Mouse (Mus musculus) megakaryocyte-erythroid progenitor cell, adult 5 weeks (primary cell): ENCODE results near the gene Acsl6. TPM values are rescaled to one million over a fixed set of nuclear protein-coding genes. Genes with fewer than 3 reads are reported as not detected.

Experiments
- polyA plus RNA-seq: library from polyadenylated mRNA; stranded (reverse); fragments of >175 nt; gene quantifications from 2 replicates; pipeline ENCODE4 v1.2.3, GENCODE M21; 2012

Acsl6 gene
- polyA plus RNA-seq: 0.44 and 2.4 TPM in 2 replicates

DNA sequence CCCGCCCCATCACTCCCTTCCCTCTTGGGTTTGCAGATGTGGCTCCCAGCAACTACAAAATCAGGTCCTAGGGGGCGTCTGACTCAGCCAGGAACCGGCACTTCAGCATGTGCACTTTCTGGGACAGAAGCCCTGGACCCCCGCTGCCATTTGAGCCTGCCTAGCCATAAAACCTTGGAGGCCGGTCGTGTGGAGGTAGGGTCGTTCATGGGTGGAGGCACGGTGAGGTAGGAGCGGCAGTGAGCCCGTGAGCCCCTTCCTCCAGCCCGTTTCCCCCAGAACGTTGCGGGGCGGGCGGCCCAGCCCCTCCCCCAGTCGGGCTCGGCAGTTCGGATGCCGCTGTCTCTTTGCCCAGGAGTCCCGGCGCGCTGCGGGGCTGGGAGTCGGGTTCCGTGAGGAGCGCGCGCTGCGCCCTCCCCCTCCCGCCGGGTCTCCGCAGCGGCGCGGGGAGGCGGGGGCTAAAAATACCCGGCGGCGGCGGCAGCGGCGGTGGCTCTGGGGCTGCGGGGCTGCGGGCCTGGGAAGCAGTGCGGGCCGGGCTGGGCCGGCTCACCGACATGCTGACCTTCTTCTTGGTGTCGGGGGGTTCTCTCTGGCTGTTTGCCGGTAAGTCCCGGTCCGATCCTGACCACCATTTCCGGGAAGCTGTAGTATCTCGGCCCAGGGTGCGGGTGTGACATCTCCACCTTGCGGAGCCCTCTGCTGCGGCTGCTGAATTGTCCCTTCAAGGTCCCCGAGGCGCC is at the start of gene Acsl6:
Acsl6 (plus strand) TSS at position 71 of the 743 bp plus-strand sequence.

DNA sequence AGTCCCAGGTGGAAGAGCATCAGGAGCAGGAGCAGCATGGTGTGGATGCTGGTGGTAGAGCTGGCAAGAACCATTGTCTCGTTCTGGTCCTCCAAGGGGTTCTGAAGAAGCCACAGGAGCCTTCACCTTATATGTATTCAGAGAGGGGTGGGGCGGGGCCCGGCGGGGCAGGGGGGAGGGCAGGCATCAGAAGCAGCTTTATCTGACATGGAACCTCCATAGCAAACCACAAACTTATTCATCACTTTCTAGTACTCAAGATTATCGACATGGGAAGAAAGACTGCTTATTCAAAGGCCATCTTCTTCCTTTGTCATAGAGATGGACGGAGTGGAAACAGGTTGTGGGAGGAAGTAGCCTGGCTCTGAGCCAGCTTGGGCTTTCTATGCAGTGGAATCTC is 36.4 kb upstream of the Acsl6 start, which contains the start of gene Il3:
Il3 (minus strand) TSS at position 101 of the 400 bp plus-strand sequence.

Other genes with a start within 250 kb of the Acsl6 start
- gene Pdlim4, start 234.8 kb upstream of the Acsl6 start, polyA plus RNA-seq: 0.68 and 0.70 TPM in 2 replicates
- gene P4ha2, start 203.7 kb upstream of the Acsl6 start, polyA plus RNA-seq: 0.40 and 0.93 TPM in 2 replicates
- gene Csf2, start 54.1 kb upstream of the Acsl6 start, polyA plus RNA-seq: not detected in 2 replicates
- gene Il3, start 36.5 kb upstream of the Acsl6 start, polyA plus RNA-seq: not detected in 2 replicates
- gene Meikin, start 66.9 kb downstream of the Acsl6 start, polyA plus RNA-seq: not detected in 2 replicates
- 2.2 and 3.2 TPM in 2 replicates for gene Fnip1, start 134.4 kb downstream of the Acsl6 start, polyA plus RNA-seq
- gene Rapgef6, start 219.0 kb downstream of the Acsl6 start, polyA plus RNA-seq: 11.6 and 14.4 TPM in 2 replicates